Mouse (Mus musculus) cortical plate, adult 2 months (tissue): ENCODE measurements around the gene Sgf29.

Source experiments
- CTCF ChIP-seq: fragments of 200-500 bp; IDR thresholded peaks from 2 replicates; pipeline ENCODE4 v1.5.1; 2011; ENCODE audit warnings: mild to moderate bottlenecking, control low read depth, low read length; ENCODE audit not compliant: insufficient read depth; ENCODE audit errors: extremely low read depth
- POLR2A ChIP-seq: fragments of 200-500 bp; IDR thresholded peaks from 2 replicates; pipeline ENCODE4 v1.6.1; 2011; ENCODE audit warnings: mild to moderate bottlenecking, low read length, control low read depth; ENCODE audit not compliant: insufficient read depth; ENCODE audit errors: extremely low read depth

DNA sequence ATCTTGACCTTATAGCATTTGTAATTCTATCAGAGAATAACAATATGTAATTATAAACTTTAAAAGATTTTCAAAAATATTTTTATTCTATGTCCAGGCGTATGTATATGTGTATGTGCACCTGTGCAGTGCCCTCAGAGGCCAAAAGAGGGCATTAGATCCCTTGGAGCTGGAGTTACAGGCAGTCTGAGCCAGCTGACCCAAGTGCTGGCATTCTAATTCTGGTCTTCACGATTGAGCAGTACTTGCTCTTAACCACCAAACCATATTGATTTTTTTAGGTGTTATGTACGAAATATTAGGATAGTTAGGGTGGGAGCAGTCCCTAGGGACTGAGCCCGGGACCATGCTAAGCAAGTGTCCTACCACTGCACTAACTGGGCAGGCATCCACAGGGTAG is 623 bp upstream of the Sgf29 start:
- no peak for TF ChIP-seq CTCF
- TF ChIP-seq POLR2A = no peak
